Mouse (Mus musculus) heart, postnatal 0 days (tissue): Measurements from ENCODE around the gene Smc4.

Source experiments
- CTCF ChIP-seq: IDR thresholded peaks from 2 replicates; pipeline ENCODE4 v1.5.1; 2016; ENCODE audit warnings: antibody characterized with exemption, control low read depth, low read depth
- EP300 ChIP-seq: IDR thresholded peaks from 2 replicates; pipeline ENCODE4 v1.6.1; 2016; ENCODE audit warnings: antibody characterized with exemption, low read depth

DNA sequence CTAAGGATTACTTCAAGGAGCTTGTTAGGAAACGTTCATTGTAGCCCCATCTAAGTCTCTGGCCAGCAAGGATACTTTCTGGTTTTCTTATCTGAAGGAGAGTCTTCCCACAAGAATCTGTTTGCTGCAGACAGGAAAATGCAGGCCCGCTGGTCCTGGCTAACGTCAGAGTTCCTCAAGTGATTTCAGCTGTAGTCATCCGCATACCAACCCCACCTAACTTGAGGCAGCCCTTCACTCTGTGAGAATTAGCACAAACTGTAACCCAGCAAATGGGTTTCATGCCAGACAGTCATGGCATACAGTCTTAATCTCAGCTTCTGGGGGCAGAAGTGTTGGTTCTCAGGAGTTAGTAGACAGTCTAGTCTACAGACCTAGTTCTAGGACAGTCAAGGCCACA is 42.0 kb downstream of the Smc4 start:
- no peak for TF ChIP-seq CTCF
- no peak for TF ChIP-seq EP300
